Mouse (Mus musculus) cerebellum, adult 2 months (tissue): ENCODE measurements at regions not wholly inside any gene's neighbourhood (a gene's known extent, or its start where the extent isn't known, plus 50 kb on each side); places are given as distances from the start of the nearest gene placed in this dataset.

Source experiments
- CTCF ChIP-seq: fragments of 200-500 bp; IDR thresholded peaks from 2 replicates; pipeline ENCODE4 v1.5.1; 2011; ENCODE audit warnings: low read depth, mild to moderate bottlenecking, control low read depth, low read length, moderate library complexity, borderline replicate concordance; ENCODE audit not compliant: insufficient read depth
- POLR2A ChIP-seq: fragments of 200-500 bp; IDR thresholded peaks from 2 replicates; pipeline ENCODE4 v1.6.1; 2011; ENCODE audit warnings: low read length, control low read depth, borderline replicate concordance; ENCODE audit not compliant: insufficient read depth

DNA sequence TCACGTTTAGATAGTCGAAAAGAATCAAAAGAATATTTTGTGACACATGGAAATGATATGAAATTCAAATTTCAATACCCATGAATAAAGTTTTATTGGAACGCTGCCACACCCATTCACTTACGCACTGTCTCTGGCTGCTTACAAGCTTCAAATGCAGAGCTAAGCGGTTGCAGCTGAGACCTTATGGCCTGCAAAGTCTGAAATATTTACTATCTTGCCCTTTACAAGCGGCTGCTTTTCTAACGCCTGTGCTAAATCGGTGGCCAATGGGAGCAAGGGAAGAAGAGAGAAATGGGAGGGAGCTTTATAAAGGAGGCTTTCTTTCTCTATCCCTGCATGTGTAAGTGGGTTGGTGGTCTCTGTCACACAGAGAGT is 97.9 kb downstream of the Dkk1 start:
- TF ChIP-seq CTCF (no peak), POLR2A (no peak)
